Mouse (Mus musculus): ENCODE results near the gene Gpr152.

DNA sequence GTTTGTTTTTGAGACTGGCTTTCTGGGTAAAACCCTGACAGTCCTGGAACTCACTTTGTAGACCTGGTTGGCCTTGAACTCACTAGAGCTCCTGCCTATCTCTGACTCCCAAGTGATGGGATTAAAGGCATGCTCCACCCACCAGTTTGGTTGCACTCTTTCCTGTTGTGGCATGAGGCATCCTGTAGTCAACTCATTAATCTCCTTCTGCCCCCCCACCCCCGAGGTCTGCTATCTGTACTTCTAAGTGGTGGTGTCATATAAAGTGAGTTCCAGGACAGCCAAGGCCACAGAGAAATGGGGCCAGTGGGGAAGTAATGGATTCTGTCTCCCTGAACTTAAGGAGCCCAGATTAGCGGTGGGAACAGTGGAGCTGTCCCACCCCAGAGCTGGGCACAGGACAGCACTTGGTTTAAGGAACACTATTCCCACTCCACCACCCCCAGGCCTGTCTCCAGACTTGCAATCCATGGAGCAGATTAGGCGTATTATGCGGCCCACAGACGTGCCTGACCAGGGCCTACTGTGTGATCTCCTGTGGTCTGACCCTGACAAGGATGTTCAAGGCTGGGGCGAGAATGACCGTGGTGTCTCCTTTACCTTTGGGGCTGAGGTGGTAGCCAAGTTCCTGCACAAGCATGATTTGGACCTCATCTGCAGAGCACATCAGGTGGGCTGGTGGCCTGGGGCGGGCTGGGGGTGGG lies 54.6 kb downstream of the Gpr152 start:
- TF ChIP-seq CTCF (IDR thresholded peaks at IDR 0.05; ENCODE audit: low read depth, low read length) (no peak), POLR2A (IDR thresholded peaks at IDR 0.05; ENCODE audit: insufficient read depth, low read length) (no peak)

All from ES-Bruce4 (cell line).